Mouse (Mus musculus) macrophage (primary cell): ENCODE results near the gene Spred3. TPM values are rescaled to one million over a fixed set of nuclear protein-coding genes. Genes with fewer than 3 reads are reported as not detected.

Experiments used
- H3K27ac ChIP-seq: fragments of 350-480 bp; formaldehyde crosslinking; 2 replicates; pipeline ENCODE4 v1.9.0; 2021
- H3K36me3 ChIP-seq: fragments of 350-480 bp; formaldehyde crosslinking; 2 replicates; pipeline ENCODE4 v1.9.0; 2021; ENCODE audit errors: inconsistent target
- H3K4me3 ChIP-seq: fragments of 350-480 bp; formaldehyde crosslinking; 2 replicates; pipeline ENCODE4 v1.9.0; 2021; ENCODE audit errors: inconsistent target
- H3K79me2 ChIP-seq: fragments of 350-480 bp; formaldehyde crosslinking; 2 replicates; pipeline ENCODE4 v1.9.0; 2021; ENCODE audit errors: inconsistent target
- WGBS: methylation state at CpG from one replicate; pipeline ENCODE4 v1.1.7; 2026; ENCODE audit warnings: inconsistent platforms; ENCODE audit not compliant: missing documents; 5-methylcytosine and 5-hydroxymethylcytosine counted together
- polyA plus RNA-seq: library from polyadenylated mRNA; stranded (reverse); fragments of 250-400 nt; gene quantifications from 3 replicates; pipeline ENCODE4 v1.2.4, GENCODE M21; 2018; ENCODE audit warnings: inconsistent platforms

The Spred3 gene
- polyA plus RNA-seq, 1 experiment from 2014 or later: 0.95 TPM

DNA sequence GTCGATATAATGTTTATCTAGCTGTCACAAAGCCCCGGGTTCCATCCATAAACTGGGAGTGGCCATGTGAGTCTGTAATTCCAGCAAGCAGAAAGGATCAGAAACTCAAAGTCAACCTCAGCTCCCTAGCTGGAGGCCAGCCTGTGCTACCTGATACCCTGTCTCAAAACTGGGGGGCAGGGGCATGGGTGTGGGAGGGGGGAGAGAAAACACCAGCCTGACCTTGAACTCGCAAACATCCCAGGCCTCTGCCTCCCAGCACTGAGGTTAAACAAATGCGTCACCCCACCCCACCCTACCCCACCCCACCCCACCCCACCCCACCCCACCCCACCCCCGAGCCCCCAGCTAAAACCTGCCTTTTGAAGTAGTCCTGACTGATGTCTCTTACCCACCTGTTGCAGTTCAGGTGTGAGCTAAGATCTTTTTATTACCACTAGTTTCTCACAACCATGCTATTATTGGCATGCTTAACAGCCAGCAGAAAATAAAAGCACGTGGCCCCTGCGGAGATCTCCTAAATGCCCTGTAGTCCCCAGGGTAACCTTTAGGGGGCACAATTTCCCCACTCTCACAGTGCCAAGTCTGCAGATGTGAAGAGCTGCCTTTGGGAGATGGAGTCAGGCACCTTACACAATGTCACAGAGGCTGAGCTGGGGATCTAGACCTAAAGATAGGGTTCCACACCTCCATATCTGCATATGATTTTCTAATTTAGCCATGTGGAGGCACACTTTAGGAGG lies 43.9 kb downstream of the Spred3 start:
- Histone ChIP-seq H3K27ac (no peak overlapping the region), H3K79me2 (no peaks in the 10 kb centered on the region), H3K4me3 (no peak overlapping the region), H3K36me3 (no peaks in the 10 kb centered on the region)
- WGBS: 31% methylated on average over 6 of the region's 7 CpGs

DNA sequence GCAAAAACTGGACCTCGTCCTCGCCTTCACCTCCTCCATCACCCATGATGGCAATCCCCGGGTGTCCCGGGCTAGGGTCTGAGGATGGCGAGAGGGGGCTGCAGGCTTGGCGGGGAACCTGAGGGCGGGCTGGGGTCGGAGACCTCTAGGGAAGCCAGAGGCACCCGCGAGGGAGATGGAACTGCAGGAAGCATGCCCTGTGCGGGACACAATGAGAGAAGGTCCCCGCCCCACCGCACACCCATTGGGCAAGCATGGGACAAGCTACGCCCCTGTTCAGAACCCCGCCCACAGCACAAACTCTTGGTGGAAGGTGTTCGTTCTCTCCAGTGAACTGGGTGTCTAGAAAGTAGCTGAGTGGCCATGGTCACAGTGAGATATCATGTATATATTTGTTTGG lies 45.2 kb downstream of the Spred3 start, which contains the start of gene Ryr1:
Ryr1 (minus strand) TSS at position 210 of the 400 bp plus-strand sequence.
- 1% methylated on average over 16 of the region's 16 CpGs for WGBS
- Histone ChIP-seq H3K36me3 (no peaks in the 10 kb centered on the region), H3K4me3 (no peak within 1 kb of the TSS), H3K27ac (no peak within 1 kb of the TSS), H3K79me2 (no peaks in the 10 kb centered on the region)

DNA sequence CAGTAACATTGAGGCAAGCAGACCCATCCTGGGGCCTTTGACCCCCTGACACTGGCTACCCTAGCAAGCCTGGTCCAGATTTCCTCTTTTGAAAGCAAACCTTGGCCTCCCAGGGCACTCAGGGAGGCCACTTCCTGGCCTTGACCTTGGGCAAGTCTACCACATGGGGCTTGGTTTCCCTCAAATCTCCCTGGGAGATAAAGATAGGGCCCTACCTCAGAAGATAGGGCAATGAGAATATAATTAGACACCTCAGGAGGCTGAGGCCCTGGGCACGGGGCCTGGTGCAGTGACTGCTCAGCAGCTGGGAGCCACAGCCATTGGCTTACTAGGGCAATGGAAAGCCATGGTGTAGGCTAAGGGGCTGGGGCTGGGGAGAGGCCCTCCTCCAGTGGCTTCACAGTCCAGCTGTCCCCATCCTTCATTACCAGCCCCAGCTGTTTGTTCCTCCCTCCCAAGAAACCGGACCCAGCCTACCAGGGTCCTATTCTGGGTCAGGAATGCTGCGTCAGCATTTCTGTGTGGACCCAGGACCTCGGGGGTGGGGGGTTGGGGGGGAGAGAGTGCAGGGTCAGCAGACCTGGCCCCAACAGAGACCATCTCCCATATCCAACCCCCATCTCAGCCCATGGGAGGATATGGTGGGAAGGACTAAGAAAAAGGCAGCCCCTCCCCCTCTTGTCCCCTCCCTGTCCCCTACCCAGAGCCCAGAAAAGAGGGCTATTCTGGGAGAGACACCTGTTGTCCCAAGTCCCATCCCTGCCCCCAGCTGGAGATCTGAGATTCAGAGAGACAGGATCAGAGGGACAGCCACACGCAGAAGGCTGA lies 46.5 kb downstream of the Spred3 start:
- Histone ChIP-seq H3K36me3 (no peaks in the 10 kb centered on the region), H3K79me2 (no peaks in the 10 kb centered on the region), H3K4me3 (no peak overlapping the region), H3K27ac (no peak overlapping the region)
- 61% methylated on average over 5 of the region's 5 CpGs for WGBS

- 91% methylated on average over 9 of the region's 9 CpGs for WGBS
- Histone ChIP-seq H3K79me2 (no peaks in the 10 kb centered on the region), H3K4me3 (no peak overlapping the region), H3K27ac (no peak overlapping the region), H3K36me3 (no peaks in the 10 kb centered on the region)
Observed at GRCm38 (mm10) chr7:29122821-29123220, 47.4 kb downstream of the Spred3 start.

- H3K27ac ChIP-seq: no peak overlapping the region
- WGBS: 78% methylated on average over 1 of the region's 1 CpGs
- H3K79me2 ChIP-seq: no peaks in the 10 kb centered on the region
- H3K4me3 ChIP-seq: no peak overlapping the region
- no peaks in the 10 kb centered on the region for H3K36me3 ChIP-seq
Observed at GRCm38 (mm10) chr7:29119526-29119925, 50.7 kb downstream of the Spred3 start.

- no peak overlapping the region for H3K27ac ChIP-seq
- H3K36me3 ChIP-seq: no peaks in the 10 kb centered on the region
- no peak overlapping the region for H3K4me3 ChIP-seq
- H3K79me2 ChIP-seq: no peaks in the 10 kb centered on the region
- 62% methylated on average over 15 of the region's 18 CpGs for WGBS
Observed at GRCm38 (mm10) chr7:29118142-29118851, 51.9 kb downstream of the Spred3 start.

DNA sequence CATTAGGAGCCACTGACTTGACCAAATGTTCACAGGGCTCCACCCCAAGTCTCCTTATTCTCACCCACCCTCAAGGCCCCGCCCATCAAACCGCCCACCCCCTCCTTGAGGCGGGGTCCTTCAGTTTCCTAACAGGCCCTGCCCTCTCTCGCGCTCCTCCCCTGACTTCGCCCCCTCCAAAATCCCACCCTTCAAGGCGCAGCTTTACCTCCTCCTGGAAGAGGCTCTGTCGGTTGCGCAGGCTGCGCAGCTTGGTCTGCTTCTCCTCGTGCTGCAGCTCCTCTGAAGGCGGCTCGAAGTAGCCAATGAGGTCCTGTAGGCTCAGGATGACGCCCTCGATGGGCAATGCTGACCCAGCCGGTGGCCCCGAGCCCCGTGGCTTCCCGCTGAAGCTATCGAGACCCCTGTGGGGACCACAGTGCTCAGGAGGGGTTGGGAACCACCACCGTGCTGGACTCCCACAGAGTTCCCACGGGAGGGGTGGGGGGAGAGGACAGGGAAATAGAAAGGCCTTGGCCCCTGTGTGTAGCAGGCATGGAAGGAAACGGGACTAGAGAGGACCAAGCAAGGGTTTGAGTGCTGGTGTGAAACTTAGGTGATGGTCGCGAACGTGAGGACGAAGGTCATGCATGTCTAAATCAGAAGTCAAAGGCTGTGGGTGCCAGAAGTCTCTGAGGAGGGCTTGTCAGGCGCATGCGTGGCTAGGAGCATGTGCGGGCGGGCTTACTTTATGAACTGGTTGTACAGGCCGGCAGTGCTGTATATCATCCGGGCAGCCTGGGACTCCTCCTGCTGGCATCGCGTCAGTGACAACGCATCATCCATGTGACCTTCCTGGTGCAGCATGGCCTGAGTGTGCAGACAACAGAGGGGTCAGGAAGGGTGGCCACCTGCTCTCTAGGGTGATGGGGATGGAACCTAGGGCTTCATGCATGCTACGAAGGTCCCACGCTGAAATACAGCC lies 60.9 kb downstream of the Spred3 start:
- H3K79me2 ChIP-seq: no peaks in the 10 kb centered on the region
- no peak overlapping the region for H3K4me3 ChIP-seq
- 55% methylated on average over 38 of the region's 38 CpGs for WGBS
- no peak overlapping the region for H3K27ac ChIP-seq
- no peaks in the 10 kb centered on the region for H3K36me3 ChIP-seq

Other genes with a start within 250 kb of the Spred3 start
- 117 to 186 TPM (median 183 TPM) in 3 replicates for gene Actn4, start 208.1 kb downstream of the Spred3 start, polyA plus RNA-seq
- 201 to 248 TPM (median 241 TPM) in 3 replicates for gene Eif3k, start 188.5 kb downstream of the Spred3 start, polyA plus RNA-seq
- 3.7 to 5.2 TPM (median 4.7 TPM) in 3 replicates for gene Map4k1, start 188.4 kb downstream of the Spred3 start, polyA plus RNA-seq
- gene Ryr1, start 45.2 kb downstream of the Spred3 start, polyA plus RNA-seq: 0.01 to 0.03 TPM in 2 of 3 replicates, not detected in the other
- gene Rasgrp4, start 35.6 kb downstream of the Spred3 start, polyA plus RNA-seq: 1.8 to 9.4 TPM (median 2.2 TPM) in 3 replicates
- gene Fam98c, start 14.2 kb downstream of the Spred3 start, polyA plus RNA-seq: 6.9 to 13.8 TPM (median 12.9 TPM) in 3 replicates
- 0.40 to 0.90 TPM (median 0.70 TPM) in 3 replicates for gene Ggn, start 201 bp downstream of the Spred3 start, polyA plus RNA-seq
- gene Psmd8, start 10.3 kb upstream of the Spred3 start, polyA plus RNA-seq: 296 to 477 TPM (median 343 TPM) in 3 replicates
- 0.41 to 1.9 TPM (median 0.86 TPM) in 3 replicates for gene Catsperg1, start 43.6 kb upstream of the Spred3 start, polyA plus RNA-seq
- 23.4 to 43.1 TPM (median 38.3 TPM) in 3 replicates for gene Kcnk6, start 62.1 kb upstream of the Spred3 start, polyA plus RNA-seq
- gene Yif1b, start 67.9 kb upstream of the Spred3 start, polyA plus RNA-seq: 31.3 to 53.4 TPM (median 51.1 TPM) in 3 replicates
- not detected in 3 replicates for gene 2200002D01Rik, start 78.1 kb upstream of the Spred3 start, polyA plus RNA-seq
- 0.25 to 0.72 TPM (median 0.27 TPM) in 3 replicates for gene Spint2, start 111.5 kb upstream of the Spred3 start, polyA plus RNA-seq
- gene Ppp1r14a, start 118.9 kb upstream of the Spred3 start, polyA plus RNA-seq: not detected in 3 replicates
- gene Dpf1, start 133.5 kb upstream of the Spred3 start, polyA plus RNA-seq: 0.28 to 1.2 TPM (median 0.29 TPM) in 3 replicates